Mouse (Mus musculus) WW6 (cell line): Measurements from ENCODE around the gene Lrp2bp.

Experiments used
- DNase-seq: peaks from one replicate; pipeline ENCODE4 v3.0.0-alpha.2; 2013; ENCODE audit warnings: low read depth, low spot score

The Lrp2bp gene

GRCm38 (mm10) chr8:45999138-45999783 is at the start of gene Lrp2bp:
Gene Lrp2bp, plus strand, starts transcription at chr8:45999303.
- no peak for DNase-seq

- DNase-seq = peak; percentile 20
Observed at GRCm38 (mm10) chr8:45950622-45951021, 48.5 kb upstream of the Lrp2bp start.

DNA sequence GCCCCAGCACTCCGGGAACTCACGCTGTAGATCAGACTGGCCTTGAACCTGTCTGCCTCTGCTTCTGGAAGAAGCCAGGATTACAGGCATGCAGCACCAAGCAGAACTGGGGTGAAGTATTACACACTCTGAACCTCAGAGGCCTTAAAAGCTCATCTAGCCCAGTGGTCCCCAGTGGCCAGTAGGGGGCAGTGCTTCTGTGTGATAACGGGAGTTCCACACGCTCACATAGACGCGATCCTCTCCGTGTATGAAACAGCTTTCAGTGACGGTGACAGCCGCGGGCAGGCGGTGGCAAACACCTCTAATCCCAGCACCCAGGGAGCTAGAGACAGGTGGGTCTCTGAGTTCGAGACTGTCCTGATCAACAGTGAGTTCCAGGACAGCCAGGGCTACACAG is 28.2 kb upstream of the Lrp2bp start:
- DNase-seq = no peak

DNA sequence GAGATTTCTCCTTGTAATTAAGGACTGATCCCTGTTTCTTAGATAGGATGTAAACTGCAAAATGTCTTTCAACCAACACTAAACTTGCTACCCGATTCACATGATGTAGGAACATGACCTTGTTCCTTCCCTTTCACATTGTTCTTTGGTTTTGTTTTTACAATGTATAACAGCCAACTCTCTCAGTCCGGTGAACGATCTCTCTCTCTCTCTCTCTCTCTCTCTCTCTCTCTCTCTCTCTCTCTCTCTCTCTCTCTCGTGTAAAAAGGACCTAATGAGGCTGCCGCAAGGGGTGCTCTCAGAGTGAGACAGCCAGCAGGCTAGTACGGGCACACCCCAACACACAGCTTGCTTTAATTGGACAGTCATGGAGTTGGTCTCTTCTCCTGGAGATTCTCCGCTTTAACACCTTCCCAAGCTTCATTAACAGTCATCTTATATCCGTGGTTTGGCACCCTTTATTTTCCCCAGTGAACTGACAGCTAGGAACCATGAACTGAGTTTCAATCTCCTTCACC is 25.1 kb upstream of the Lrp2bp start:
- no peak for DNase-seq

GRCm38 (mm10) chr8:45975126-45975836 is 23.8 kb upstream of the Lrp2bp start, which contains the start of the genes 1700029J07Rik and Ufsp2:
Gene 1700029J07Rik, minus strand, starts transcription at chr8:45975252.
Gene Ufsp2, plus strand, starts transcription at chr8:45975528.
- DNase-seq = peak; percentile 87

DNA sequence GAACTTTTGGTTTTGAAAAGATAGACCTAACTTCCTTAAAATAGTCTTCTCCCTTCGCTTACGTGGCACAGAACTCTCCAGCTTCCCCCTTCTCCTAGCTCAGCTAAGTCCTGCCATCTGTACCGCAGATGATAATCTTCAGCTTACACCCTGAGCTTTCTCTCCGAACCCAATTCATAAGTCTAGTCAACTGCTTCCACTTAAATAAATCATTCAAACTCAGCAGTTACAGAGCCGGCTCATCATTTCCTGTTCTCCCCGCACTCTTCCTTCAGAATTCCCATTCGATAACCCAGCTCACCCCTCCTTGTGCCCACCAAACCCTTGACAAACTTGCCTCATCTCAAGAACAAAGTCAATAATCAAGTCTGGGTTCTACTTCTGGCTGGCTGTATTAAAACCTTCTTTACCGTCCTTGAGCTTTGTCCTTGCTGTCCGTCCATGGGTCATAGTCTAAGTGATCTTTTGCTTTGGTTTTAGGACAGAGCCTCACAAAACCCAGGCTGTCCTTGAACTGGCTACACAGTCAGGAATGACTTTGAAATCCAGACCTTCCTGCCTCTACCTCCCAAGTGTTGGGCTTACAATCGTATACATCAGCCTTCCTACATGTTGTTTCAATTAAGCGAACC is 23.1 kb upstream of the Lrp2bp start:
- no peak for DNase-seq

DNA sequence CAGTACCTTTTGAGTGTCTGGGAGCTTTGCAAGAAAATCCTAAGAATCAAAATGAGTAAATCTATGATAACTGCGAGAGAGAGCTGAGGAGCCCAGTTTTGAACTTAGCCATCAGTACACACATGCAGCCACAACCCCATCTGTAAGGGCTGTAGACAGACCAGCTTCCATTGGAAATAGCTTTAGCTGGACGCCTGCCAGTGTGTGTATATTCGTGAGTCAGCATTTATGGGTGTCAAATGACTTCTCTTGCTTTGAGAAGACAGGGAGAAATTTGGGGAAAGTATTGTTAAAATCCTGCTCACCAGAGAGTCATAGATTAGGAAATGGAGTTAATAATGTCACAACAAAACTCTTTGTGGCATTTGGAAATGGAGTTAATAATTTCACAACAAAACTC is 12.4 kb upstream of the Lrp2bp start:
- no peak for DNase-seq

DNA sequence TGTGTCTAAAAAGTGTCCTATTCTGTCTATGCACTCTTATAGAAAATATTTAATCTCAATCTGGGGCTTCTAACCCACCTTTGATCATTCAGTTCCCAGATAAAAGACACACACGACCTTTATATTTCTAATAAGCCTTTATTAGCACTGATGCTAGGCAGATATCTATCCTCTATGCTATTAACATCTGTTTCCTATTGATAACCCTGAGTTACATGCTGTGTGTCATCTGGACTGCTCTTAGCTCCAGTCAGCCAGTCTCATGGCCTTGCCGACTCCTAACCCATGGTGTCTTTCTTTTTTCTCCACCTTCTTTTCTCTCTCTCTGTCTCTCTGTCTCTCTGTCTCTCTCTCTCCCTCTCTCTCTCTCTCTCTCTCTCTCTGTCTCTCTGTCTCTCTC is 10.9 kb upstream of the Lrp2bp start:
- DNase-seq = no peak

- no peak for DNase-seq
Observed at GRCm38 (mm10) chr8:45990631-45991310, 8.3 kb upstream of the Lrp2bp start.

- DNase-seq = no peak
Observed at GRCm38 (mm10) chr8:45994111-45994510, 5.0 kb upstream of the Lrp2bp start.

DNA sequence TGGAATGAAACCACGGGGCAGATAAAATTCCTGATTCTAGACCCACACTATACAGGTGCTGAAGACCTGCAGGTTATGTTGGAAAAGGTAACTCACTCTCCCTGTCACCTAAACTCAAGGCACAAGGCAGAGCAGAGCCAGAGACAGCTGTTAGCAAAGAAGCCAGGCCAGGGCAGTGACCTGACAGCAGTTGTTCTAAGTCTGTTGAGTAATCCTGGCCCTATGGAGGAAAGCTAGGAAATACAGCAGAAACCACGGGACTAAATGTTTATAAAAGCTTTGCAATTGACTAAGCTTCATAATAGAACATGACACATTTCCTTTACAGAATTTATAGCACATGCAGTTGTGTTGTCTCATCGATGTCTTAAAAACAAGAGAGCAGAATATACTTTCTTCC is 3.5 kb upstream of the Lrp2bp start:
- DNase-seq = no peak

DNA sequence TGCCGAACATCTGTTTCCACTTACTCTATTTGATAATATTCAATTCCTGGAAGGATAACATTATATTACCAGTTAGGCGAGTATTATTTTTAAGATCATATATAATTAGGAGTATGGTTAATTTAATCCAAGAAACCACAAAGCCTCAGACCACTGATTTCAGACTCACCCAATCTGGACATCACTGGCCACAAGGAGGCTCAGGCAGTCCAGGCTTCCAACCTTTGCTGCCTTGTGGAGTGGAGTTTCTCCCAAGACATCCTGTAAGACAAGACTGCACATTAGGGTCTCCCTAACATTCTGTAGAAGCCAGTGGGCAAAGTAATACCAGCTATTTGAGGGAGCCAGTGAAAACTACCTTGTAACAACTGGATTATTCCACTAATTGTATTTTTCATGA is 875 bp upstream of the Lrp2bp start:
- DNase-seq = no peak

DNA sequence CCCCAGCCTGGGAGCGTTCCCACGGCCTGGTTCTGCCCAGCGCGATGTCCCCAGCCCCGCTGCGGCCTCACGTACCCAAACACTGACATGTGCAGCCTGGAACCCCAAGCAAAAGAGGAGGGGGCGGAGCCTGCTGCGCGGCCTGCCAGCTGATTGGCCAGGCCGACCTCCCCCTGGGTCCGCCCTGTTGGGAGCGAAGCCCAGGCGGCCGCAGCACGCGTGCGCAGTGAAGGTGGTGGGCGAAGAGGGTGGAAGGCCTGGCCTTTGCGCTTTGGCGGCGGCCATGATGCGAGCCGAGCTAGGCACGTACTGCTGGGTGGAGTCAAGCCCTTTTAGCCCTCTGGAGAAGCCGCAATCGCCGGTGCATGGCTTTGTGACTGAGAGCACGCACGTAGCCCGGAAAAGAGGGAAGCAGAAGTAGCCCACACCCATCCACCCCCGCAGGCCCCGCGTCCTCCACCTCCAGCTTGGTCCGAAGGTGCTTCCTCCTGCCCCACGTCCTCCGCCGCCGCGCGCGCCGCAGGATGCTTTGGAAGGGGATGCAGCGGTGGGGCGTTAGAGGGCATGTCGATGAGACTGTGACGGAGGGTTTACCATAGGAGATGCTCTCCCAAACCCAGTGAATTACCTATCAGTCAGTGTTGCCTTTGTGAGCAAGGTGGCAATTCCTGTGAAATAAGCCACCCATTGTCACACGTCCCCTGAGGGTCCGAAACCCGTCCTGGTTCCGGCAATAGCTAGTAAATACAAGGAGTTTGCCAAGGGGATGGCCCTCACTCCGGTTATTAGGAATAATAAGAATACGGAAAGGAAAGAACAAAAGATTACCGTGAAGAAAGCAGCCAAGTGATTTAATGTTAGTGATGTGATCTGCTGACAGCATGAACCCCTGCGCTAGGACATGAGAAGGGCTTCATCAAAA is 942 bp downstream of the Lrp2bp start:
- peak; percentile 91 for DNase-seq

GRCm38 (mm10) chr8:46005596-46005995 is 6.5 kb downstream of the Lrp2bp start, which contains the start of gene Ankrd37:
Gene Ankrd37, minus strand, starts transcription at chr8:46005707.
- no peak for DNase-seq

DNA sequence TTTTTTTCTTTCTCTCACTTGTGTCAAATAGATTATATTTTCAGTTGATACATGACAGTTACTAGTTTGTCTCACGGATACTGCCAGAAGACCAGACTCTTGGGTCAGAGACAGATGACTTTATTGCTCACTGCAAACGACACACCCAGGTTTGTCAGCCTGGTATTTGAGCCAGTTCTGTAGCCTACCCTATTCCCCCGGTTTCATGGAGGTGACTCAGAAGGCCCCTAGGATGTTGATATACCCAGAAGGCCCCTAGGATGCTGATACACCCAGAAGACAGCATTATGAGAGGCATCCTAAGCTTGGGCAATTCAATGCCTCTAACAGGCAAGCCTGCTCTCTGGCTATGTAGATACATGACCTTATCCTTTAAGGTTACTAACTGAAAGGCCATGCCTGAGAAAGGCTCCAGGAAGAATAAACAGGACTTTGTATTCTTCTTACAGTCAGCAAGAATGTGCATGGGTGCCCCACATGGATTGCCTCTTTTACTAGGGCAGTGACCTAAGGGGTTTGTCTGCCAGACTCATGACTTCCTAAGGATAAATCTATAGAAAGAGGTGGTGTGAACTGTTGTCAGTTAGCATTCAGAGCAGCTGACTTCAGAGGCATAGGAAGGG is 8.1 kb downstream of the Lrp2bp start:
- DNase-seq = no peak

- no peak for DNase-seq
Observed at GRCm38 (mm10) chr8:46010306-46010705, 11.2 kb downstream of the Lrp2bp start.

DNA sequence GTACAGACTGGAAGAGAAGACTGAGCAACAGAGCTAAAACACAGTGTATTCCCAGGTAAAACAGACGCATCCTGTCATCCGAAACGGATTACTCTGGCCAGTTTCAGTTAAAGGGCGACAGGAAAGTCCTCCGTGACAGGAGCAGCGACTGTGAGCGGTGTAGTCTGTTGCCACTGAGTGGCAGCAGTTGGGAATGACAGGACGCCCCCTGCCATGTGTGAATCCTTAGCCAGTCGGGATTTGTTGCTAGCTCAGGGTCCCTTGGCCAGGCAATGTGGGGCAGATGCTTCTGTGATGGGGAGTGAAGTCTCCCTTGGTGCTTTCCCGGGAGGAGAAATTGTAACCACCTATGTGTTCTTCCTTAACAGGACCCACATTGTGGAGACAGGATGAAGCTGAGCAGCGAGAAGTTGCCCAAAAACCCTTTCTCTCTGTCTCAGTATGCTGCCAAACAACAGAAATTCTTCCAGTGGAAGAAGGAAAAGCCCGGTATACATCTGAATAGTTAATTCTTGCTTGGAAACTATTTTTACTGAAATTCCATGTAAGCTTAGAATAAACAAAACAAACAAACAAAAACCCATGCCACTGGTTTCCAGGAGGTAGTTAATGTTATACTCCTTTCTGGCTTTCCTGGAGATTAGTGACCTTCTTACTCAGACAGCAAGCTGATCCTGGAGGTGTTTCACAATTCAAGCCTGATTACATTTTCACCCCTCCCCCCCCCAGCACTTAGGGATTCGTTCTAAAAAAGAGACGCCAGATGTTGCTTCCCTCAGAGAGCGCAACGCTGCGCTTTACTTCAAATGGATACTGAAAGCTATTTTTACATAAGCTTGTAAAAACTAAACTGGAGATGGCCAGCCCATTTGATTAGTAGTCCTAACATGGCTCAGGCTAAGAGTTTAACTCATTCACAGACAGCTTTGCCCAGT is 11.9 kb downstream of the Lrp2bp start:
- no peak for DNase-seq

GRCm38 (mm10) chr8:46022203-46022602 is 23.1 kb downstream of the Lrp2bp start:
- DNase-seq = no peak

DNA sequence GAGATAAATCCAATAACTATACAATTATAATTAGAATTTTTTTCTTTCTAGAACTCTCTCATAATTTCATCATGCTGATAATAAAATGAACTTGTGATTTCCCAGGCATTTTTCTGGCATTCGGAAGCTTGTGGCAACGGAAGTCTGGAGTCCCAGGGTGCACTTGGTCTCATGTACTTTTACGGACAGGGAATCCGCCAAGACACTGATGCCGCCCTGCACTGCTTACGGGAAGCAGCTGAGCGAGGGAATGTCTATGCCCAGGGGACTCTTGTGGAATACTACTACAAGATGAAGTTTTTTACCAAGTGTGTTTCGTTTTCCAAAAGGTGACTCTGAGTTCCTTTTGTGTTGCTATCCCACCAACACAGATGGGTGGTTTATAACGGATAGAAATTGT is 23.7 kb downstream of the Lrp2bp start:
- DNase-seq = no peak
